Mouse (Mus musculus): ENCODE measurements at regions not wholly inside any gene's neighbourhood (a gene's known extent, or its start where the extent isn't known, plus 50 kb on each side); places are given as distances from the start of the nearest gene placed in this dataset.

DNA sequence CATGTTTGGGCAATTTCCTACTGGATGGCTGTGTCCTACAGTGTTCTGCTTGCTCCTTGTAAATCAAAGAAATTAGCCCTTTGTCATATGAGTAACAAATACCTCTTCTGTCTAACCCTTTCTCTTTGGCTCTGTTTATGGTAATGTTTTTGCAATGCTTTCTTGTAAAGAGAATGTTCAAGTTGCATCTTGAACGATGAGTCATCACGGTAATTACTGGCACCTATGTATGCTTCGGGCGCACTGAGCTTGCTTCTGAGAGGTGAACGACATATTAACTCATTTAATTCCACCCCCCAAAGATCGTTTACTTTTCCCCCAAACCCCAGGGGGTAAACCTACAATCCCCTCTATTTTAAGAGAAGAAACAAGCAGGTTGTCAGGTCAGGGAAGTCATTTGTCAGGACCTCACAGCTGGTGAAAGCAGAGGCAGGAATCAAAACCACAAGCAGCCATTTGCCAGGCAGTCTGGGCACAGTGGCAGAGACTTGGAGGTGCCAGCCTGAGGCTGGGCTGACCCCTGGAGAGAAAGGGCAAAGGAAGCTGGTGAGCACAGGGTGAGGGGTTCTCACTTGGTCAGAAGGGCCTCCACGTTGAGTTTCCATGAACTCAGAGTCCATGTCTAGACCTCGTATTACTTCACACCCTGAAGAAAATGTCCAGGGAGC lies 87.6 kb upstream of the Atp1a1 start:
- ATAC-seq = no peak

- no peak for ATAC-seq
Measured at GRCm38 (mm10) chr3:101690779-101691178, 86.3 kb upstream of the Atp1a1 start.

DNA sequence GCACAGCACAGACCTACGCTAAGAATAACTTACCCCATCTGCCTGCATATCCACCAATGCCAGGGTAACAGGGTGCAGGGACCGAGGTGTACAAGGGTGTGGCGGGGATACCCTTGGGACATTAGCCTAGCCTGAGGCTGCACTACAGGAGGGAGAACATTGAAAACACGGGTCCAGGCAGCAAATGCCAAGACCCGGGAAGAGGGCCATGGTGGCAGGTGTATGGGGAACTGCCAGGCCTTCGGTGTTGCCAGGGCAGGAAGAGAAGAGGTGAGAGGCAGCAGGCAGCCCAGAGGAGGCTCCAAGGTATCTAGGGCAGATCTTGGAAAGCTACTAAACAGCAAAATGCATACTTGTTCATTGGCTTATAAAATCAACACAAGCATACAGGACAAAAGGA lies 85.7 kb upstream of the Atp1a1 start:
- ATAC-seq = no peak

DNA sequence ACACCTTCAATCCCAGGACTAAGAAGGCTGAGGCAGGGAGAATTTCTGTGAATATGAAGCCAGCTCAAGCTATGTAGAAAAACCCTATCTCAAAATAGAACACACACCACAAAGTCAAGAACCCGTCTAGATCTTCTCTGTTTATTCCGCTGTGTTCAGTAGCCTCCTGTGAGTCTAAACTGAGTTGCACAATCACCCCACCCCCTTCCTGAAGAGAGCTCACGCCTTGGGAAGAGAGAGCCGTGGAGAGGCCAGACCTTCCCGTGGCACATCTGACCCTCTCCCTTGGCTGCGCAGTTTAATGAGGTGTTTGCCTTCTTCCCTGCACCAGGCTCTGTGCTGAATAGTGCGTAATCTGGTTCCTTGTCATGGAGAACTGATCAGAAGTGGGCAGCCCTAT lies 80.7 kb upstream of the Atp1a1 start:
- no peak for ATAC-seq

DNA sequence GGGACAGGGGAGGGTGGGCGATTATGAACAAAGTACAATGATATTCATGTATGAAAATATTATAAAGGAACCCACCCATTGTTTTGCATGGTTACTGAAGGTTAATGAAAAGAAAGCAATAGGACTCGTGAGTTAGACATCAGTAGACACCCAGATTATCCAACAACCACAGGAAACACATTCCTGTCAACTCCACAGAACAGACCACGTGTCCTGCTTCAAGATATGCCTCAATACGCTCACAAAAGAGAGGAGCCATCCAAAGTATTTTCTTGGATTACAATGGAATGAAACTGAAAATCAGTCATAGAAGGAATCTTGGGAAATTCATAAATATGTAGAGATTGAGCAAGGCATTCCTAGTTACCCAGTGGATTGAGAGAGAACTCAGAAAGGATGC lies 68.5 kb upstream of the Atp1a1 start:
- ATAC-seq = no peak

GRCm38 (mm10) chr3:101670561-101671001 lies 66.1 kb upstream of the Atp1a1 start:
- no peak for ATAC-seq

DNA sequence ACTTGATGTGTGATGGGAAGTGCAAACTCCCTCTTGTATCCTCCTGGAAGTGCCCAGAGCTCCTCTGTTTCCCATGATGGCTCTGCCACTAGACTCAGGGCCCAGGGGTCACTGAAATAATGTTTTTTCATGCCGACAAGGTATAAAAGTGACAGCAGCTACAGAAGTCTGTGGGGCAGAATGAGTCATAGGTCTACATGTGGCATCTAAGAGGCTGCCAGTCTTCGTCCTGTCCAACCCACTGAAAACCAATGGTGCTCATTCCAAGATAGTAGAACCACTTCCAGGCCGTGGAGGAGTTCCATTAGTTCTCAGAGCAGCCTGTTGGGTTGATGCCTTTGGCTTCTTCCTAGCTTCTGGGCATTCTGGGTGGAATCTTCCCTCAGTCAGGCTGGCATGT lies 65.3 kb upstream of the Atp1a1 start:
- no peak for ATAC-seq

- no peak for ATAC-seq
Measured at GRCm38 (mm10) chr3:101667767-101668387, 63.4 kb upstream of the Atp1a1 start.

DNA sequence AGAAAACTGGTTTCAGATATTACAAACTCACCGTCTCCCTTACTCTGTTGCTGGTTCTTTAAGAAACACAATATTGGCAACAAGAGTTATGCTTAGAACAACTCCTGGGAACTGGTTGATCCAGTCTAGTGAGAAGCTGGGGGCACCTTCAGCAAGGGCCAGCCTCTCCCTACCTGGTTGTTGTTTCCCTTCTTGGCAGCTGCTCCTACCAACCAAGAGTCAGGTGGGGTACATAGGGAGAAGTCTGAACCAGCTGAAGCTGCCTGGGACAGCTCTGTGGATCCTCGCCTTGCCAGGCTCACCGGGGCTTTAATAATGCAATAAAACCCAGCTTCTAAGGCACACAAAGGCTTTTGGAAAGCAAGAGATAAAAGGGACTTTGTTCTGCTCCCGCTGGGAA lies 62.7 kb upstream of the Atp1a1 start:
- ATAC-seq = no peak

DNA sequence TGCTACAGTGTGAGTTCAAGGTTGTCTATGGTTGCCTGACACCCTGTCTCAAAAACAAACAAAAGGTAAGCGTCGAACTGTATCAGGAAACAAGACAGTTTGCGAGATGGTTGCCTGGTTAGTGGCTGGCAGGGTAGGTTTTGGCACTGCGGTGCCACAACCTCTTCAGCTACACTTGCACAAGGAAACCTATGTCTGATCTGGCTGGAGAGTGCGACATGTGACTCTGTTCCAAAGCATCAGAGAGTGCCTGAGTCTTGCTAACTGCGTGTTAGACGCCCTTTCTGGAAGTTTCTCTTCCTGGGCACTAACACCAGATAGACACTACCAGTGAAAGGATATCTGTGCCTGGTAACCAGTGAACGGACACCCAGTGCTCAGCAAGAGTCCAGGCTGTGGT lies 62.1 kb upstream of the Atp1a1 start:
- ATAC-seq = no peak

DNA sequence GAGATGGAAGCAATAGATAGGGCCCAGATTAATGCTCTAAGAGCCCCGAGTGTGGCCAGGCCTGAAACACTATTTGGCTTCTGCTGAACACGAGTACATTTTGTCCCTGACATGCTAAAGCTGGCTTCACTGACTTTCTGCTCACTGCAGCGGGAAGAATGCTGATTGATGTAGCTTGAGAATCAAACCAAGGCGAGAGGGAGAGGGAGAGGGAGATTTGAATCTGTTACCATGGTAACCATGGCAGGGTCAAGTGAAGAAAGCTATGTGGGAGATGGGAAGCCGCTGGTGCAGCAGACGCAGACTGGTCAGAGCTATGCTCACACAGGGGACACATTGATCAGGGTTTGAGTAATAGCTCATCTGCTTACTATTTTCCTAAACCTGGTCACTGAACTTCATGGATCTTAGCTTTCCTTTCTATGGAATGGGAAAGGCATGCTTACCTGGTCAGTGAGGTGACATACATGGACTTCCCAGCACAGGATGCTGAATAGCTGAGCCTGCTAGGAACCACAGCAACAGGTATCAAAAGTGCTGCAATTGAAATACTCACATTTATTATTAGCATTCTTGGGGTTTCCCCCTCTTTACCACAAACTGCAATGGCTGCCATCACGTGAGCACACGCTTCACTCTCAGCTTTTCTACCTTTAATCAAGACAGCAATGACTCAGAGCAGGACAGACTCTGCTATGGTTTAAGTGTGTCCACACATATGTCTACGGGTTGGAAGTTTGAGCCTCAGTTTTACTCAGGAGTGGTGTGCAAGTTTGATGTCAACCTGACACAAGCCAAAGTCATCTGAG lies 56.9 kb upstream of the Atp1a1 start:
- ATAC-seq = peak; percentile 99

- ATAC-seq = no peak
Measured at GRCm38 (mm10) chr3:101660635-101661034, 56.2 kb upstream of the Atp1a1 start.

DNA sequence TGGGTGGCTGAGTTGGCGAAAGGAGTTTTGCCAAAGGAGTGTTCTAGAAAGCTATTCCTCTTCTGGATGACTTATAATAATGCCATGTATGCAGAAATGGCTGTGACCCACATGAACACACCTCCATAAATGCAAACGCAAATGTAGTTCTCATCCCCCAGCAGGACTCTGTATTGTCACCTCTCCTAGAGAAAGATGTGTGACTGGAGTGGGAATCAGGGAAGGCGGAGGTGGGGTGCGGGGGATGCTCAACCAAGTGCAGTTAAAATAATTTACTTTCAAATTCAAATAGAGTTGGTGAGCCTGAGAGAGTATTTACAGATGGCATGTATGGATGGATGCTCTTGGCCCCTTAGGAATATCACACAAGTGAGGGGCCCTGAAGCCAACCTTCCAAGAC lies 55.7 kb upstream of the Atp1a1 start:
- ATAC-seq = no peak

DNA sequence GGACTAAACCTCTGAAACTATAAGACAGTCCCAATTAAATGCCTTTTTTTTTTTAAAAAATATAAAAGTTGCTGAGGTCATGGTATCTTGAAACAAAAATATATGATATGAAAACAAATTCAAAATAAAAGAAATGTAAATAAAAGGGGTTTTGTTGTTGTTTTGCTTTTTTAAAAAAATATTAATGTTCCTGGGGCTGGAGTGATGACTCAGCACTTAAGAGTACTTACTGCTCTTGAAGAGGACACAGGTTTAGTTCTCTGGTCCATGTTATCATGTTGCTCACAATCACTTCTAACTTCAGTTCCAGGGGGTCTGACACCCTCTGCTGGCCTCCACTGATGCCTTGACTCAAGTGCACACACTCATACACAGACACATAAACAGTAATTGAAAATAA lies 53.5 kb upstream of the Atp1a1 start:
- ATAC-seq = no peak

DNA sequence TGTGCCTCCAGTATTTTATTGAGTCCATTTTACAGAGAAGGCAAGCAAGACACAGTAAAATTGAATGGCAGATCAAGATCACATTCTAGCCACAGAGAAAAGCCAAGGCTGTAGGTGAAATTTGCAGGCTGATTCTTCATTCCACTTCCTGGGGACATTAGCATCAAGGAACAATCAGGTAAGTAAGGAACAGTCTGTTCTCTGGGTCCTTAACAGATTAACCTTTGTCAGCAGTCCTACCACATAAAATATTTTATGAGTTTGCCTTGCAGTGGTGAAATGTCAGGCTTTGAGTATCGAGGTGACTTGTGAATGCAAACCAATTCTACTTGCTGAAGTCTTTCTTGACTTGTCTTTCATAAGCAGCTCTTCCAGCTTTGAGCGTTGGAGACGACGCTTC lies 50.2 kb upstream of the Atp1a1 start:
- ATAC-seq = no peak

All from CD4-positive, CD25-positive, alpha-beta regulatory T cell, adult 4 months (primary cell).